Mouse (Mus musculus) MEL (cell line): Measurements from ENCODE around the gene Cfdp1. TPM values are rescaled to one million over a fixed set of nuclear protein-coding genes. Genes with fewer than 3 reads are reported as not detected.
A peak's percentile ranks its signal among the peaks of the same experiment; 100 is the strongest.

Experiments
- DNase-seq: peaks from one replicate; pipeline ENCODE4 v3.0.0; 2011; ENCODE audit warnings: low read depth, low spot score
- H3K27ac ChIP-seq: 2 replicates; pipeline ENCODE4 v1.5.1; 2012; ENCODE audit warnings: low read depth, mild to moderate bottlenecking, control low read depth, low read length, moderate library complexity; ENCODE audit not compliant: control insufficient read depth
- H3K27me3 ChIP-seq, 2 experiments: fragments of 150-350 bp in 1 of 2; sonication (generic) in 1 of 2; 2 replicates each; pipeline ENCODE4 v1.6.1; 2012; ENCODE audit warnings: low read length in 2 of 2, mild to moderate bottlenecking in 2 of 2, improper control_type of control experiment in 1 of 2, moderate library complexity in 1 of 2; ENCODE audit not compliant: insufficient read depth in 2 of 2, control insufficient read depth in 1 of 2
- H3K36me3 ChIP-seq, 2 experiments: 2 replicates each; pipeline ENCODE4 v1.6.1; 2012 to 2014; ENCODE audit warnings: low read length in 2 of 2, improper control_type of control experiment in 1 of 2, inconsistent platforms in 1 of 2, mild to moderate bottlenecking in 1 of 2; ENCODE audit not compliant: insufficient read depth in 2 of 2, control insufficient read depth in 1 of 2
- H3K4me1 ChIP-seq, 2 experiments: fragments of 150-350 bp in 1 of 2; sonication (generic) in 1 of 2; 2 replicates each; pipeline ENCODE4 v1.6.1; 2012; ENCODE audit warnings: low read length in 2 of 2, improper control_type of control experiment in 1 of 2, mild to moderate bottlenecking in 1 of 2; ENCODE audit not compliant: insufficient read depth in 2 of 2, control insufficient read depth in 1 of 2
- H3K4me3 ChIP-seq, 2 experiments: fragments of 150-350 bp in 1 of 2; sonication (generic) in 1 of 2; 2 replicates each; pipeline ENCODE4 v1.5.1; 2012; ENCODE audit warnings: low read depth in 2 of 2, low read length in 2 of 2, mild to moderate bottlenecking in 2 of 2, moderate library complexity in 2 of 2, control low read depth in 1 of 2, improper control_type of control experiment in 1 of 2; ENCODE audit not compliant: control insufficient read depth in 1 of 2, insufficient read depth in 1 of 2
- H3K79me2 ChIP-seq: 2 replicates; pipeline ENCODE4 v1.6.1; 2012; ENCODE audit warnings: mild to moderate bottlenecking, low read length, moderate library complexity; ENCODE audit not compliant: control insufficient read depth, poor library complexity, insufficient read depth
- H3K9ac ChIP-seq: 2 replicates; pipeline ENCODE4 v1.6.1; 2012; ENCODE audit warnings: low read depth, mild to moderate bottlenecking, control low read depth, low read length, moderate library complexity; ENCODE audit not compliant: control insufficient read depth, poor library complexity, severe bottlenecking
- H3K9me3 ChIP-seq: fragments of 150-350 bp; sonication (generic); replicated peaks from 2 replicates; pipeline ENCODE4 v1.6.1; 2012; ENCODE audit warnings: mild to moderate bottlenecking, low read length, improper control_type of control experiment, moderate library complexity; ENCODE audit not compliant: insufficient read depth
- EP300 ChIP-seq, 2 experiments: IDR thresholded peaks; 2 replicates each; pipeline ENCODE4 v1.6.1; 2011; ENCODE audit warnings: improper control_type of control experiment in 2 of 2, low read length in 2 of 2, low read depth in 1 of 2, mild to moderate bottlenecking in 1 of 2
- GATA1 ChIP-seq: IDR thresholded peaks from 2 replicates; pipeline ENCODE4 v1.6.1; 2011; ENCODE audit warnings: low read depth, low read length, improper control_type of control experiment
- MAZ ChIP-seq: IDR thresholded peaks from 2 replicates; pipeline ENCODE4 v1.6.1; 2012; ENCODE audit warnings: low read depth, mild to moderate bottlenecking, inconsistent platforms, low read length, improper control_type of control experiment
- MXI1 ChIP-seq: IDR thresholded peaks from 2 replicates; pipeline ENCODE4 v1.6.1; 2011; ENCODE audit warnings: mild to moderate bottlenecking, low read depth, low read length, improper control_type of control experiment
- POLR2A ChIP-seq, 2 experiments: IDR thresholded peaks; 2 replicates each; pipeline ENCODE4 v1.6.1; 2011 to 2012; ENCODE audit warnings: low read length in 2 of 2, mild to moderate bottlenecking in 2 of 2, control low read depth in 1 of 2, improper control_type of control experiment in 1 of 2, low read depth in 1 of 2, moderate library complexity in 1 of 2; ENCODE audit not compliant: control insufficient read depth in 1 of 2, insufficient read depth in 1 of 2, poor library complexity in 1 of 2
- POLR2AphosphoS2 ChIP-seq: IDR thresholded peaks from 2 replicates; pipeline ENCODE4 v1.6.1; 2011; ENCODE audit warnings: low read length, improper control_type of control experiment
- SIN3A ChIP-seq: IDR thresholded peaks from 2 replicates; pipeline ENCODE4 v1.6.1; 2012; ENCODE audit warnings: low read length, improper control_type of control experiment, inconsistent platforms
- polyA plus RNA-seq, 2 experiments: library from polyadenylated mRNA; stranded (reverse) in 1 of 2; unstranded in 1 of 2; fragments of >175 nt in 1 of 2; fragments of >200 nt in 1 of 2; gene quantifications; 2 replicates each; pipeline versions ENCODE4 v1.2.1 to v1.2.4; 2012; ENCODE audit warnings: low replicate concordance in 2 of 2, low read depth in 1 of 2; ENCODE audit not compliant: insufficient read length in 2 of 2, insufficient read depth in 1 of 2, missing spikeins in 1 of 2
- total RNA-seq: library from RNA; depleted of rRNA; stranded (reverse); fragments of 300-350 nt; gene quantifications from 2 replicates; pipeline ENCODE4 v1.2.3, GENCODE M21; 2012

The Cfdp1 gene
- total and polyA plus RNA-seq, 3 experiments: 185 to 214 TPM; not detected in 1

- H3K4me3 ChIP-seq: peak overlapping the region; percentile 56 to 85
- H3K27ac ChIP-seq: no peak overlapping the region
- DNase-seq: peak; percentile 93
- peaks cover 2 to 4% of the 10 kb centered on the region in 2 experiments; a peak in 1 of 4 replicates for H3K4me1 ChIP-seq
- H3K9me3 ChIP-seq: no peaks in the 10 kb centered on the region
- no peaks in the 10 kb centered on the region for H3K36me3 ChIP-seq
- no peaks in the 10 kb centered on the region for H3K27me3 ChIP-seq
- peak overlapping the region; percentile 51 for H3K9ac ChIP-seq
- no peak for TF ChIP-seq POLR2AphosphoS2
- TF ChIP-seq POLR2A (IDR thresholded peaks at IDR 0.05; ENCODE audit: control insufficient read depth in 1 of 2, insufficient read depth in 1 of 2, low read depth in 1 of 2, low read length in 2 of 2, poor library complexity in 1 of 2): peak in 1 of 2 experiments; percentile 37; a peak in 1 of 4 replicates
- peak; percentile 33; the same call in 1 of the 2 replicates for TF ChIP-seq MXI1
- peak; percentile 40; the same call in 1 of the 2 replicates for TF ChIP-seq SIN3A
- 0 out of 2 replicates have a peak, but pooled peaks have one; percentile 20 for TF ChIP-seq MAZ
- TF ChIP-seq, all 39 proteins: peak for 4
- H3K79me2 ChIP-seq: no peaks in the 10 kb centered on the region
Observed at GRCm38 (mm10) chr8:111732004-111732403, 122.1 kb downstream of the Cfdp1 start.

GRCm38 (mm10) chr8:111731231-111731977, 122.7 kb downstream of the Cfdp1 start:
- Histone ChIP-seq H3K9me3 (no peaks in the 10 kb centered on the region), H3K27me3 (no peaks in the 10 kb centered on the region), H3K4me1 (peaks cover 2 to 9% of the 10 kb centered on the region in 2 experiments; a peak in 1 of 4 replicates), H3K4me3 (peak overlapping the region; percentile 56 to 85), H3K9ac (peak overlapping the region; percentile 60), H3K79me2 (no peaks in the 10 kb centered on the region), H3K36me3 (no peaks in the 10 kb centered on the region), H3K27ac (no peak overlapping the region)
- no peak for TF ChIP-seq GATA1
- DNase-seq: no peak

DNA sequence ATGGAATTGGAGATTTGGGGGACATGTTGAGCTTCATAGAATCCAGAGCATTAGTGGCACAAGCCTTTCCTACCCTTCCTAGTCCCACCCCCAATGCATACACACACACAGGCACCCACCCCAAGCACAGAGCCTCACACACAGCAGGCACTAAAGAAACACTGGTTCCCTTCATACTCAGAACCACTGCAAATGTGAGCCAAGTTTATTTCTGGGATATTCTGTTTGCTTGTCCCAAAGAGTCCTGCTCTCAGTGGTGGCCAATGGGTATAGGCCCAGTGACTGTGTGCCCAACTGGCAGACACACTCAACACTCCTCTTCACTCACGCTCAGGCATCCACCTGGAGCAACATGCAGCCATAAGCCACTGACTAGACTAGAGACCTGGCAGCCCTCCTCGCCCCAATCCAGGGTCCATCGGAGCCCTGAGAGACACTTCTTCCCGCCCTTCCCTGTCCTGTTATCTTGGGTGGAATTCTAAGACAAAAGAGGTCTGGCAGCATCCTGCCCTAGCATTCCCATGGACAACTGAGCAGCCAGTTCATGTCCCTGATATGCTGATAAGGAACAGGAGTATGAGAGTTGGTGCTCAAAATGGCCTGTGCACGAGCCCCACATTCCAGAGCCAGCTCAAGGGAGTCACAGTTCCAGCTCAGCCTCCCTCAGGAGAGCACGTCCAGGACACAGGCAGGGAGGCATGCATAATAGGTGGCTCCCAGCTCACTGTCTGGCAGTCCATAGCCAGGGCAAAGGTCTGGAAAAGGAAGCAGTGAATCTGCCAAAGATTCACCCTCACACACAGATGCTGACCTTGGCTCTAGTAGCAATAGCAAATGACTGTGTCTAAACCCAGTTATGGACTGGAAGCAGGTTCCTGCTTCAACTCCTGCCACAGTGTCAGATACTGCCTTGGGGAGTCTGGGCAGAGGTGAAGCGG, 124.6 kb downstream of the Cfdp1 start:
- Histone ChIP-seq H3K4me1 (peaks cover 2 to 9% of the 10 kb centered on the region in 2 experiments; a peak in 1 of 4 replicates), H3K27me3 (no peaks in the 10 kb centered on the region), H3K79me2 (no peaks in the 10 kb centered on the region), H3K36me3 (no peaks in the 10 kb centered on the region), H3K27ac (no peak overlapping the region), H3K9ac (no peak overlapping the region), H3K4me3 (no peak overlapping the region), H3K9me3 (no peaks in the 10 kb centered on the region)
- no peak for TF ChIP-seq EP300 (IDR thresholded peaks at IDR 0.05; ENCODE audit: low read depth in 1 of 2, low read length in 2 of 2)
- DNase-seq: no peak
